Mouse (Mus musculus) stomach, postnatal 0 days (tissue): ENCODE measurements around the gene Chrd.

Experiments used
- CTCF ChIP-seq: IDR thresholded peaks from 2 replicates; pipeline ENCODE4 v1.5.1; 2016; ENCODE audit warnings: antibody characterized with exemption, low read depth, mild to moderate bottlenecking, moderate library complexity
- EP300 ChIP-seq: optimal IDR thresholded peaks from 2 replicates; pipeline ENCODE3; 2016; ENCODE audit warnings: antibody characterized with exemption

DNA sequence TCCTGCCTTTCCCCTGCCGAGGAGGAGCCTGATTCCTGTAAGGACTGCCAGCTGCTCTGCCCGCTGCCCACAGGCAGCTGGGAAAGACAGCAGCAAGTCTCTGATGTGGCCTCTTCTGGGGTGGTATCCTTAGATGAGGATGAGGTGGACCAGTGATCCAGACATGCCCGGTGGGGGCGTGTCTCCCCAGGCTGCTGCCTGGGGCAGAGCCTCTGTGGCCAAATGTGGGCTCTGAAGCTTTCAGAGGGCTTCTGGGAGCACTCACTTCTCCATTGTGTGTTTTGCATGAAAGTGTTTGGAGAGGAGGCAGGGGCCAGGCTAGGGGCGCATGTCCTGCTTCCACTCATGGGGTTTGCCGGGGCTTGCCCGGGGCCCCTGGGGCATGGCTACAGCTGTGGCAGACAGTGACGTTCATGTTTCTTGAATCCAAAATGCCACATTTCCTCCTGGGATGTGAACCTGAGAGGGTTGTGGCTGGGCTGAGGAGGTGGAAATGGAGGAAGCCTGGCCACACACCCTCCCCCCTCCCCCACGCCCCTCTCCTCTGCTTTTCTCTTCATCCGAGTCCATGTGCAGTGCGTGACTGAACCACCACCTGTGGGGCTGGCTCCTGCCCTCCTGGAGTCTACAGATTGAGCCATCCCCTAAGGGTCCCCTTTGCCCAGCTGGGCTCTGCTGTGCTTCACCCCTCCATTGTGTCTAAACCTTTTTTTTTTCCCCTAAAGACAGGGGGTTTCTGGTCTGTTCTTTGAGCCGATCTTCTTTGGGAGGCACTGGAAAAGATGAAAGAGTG lies 31.0 kb upstream of the Chrd start:
- TF ChIP-seq CTCF (no peak), EP300 (no peak)
